Mouse (Mus musculus): ENCODE data around the gene Dph5. TPM values are rescaled to one million over a fixed set of nuclear protein-coding genes. Genes with fewer than 3 reads are reported as not detected.

Dph5 gene
- 56.2 to 58.6 TPM (median 56.9 TPM) in 4 replicates for total RNA-seq (2023)

DNA sequence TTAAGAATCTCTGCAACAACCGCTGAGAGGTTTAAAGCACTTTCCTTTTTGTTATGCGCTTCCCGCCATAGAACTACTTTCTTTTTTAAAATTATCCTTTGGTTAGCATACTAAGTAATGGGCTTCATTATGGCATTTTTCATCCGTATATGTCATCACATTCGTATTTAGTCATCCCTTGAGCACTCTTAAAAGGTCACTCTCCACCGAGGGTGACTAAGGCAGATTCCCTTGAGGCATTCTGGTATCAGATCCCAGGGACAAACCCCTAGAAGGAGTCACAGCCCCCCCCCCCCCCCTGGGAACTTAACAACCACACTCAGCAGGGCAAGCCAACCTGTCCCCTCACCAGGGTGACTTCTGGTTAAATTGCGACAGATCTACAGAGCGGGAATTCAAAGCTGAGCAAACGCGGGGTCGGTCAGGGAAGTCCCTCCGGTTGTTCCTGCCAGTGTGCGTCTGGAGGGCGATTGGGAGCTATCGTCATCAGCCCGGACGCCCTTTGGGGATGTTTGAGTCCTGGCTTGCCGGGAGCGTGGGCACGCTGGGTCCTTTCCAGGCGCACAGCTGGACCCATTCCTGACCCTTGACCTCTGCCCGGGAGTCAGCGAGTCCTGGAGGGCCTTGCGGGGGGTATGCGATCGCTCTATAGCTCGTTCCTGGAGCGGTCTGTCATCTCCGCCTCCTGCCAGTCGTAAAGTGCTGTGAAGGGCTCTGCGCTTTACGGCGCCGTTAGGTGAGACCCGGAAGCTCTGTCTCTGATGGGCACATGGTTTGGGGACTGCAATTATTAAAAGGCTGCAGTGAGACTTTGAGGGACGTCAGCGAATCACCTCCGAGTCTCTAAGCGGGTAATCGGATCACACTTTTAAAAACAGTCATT, at the start of gene Dph5:
Gene Dph5 (plus strand): TSS at position 411 of the 883 bp plus-strand sequence.

Other genes with a start within 250 kb of the Dph5 start
- 319 to 331 TPM (median 325 TPM) in 4 replicates for gene S1pr1, start 172.8 kb upstream of the Dph5 start, total RNA-seq (2023)
- gene Slc30a7, start 119.6 kb downstream of the Dph5 start, total RNA-seq (2023), result 22.3 to 30.2 TPM (median 27.0 TPM) in 4 replicates
- 2.5 to 13.5 TPM (median 3.2 TPM) in 4 replicates for gene Extl2, start 119.6 kb downstream of the Dph5 start, total RNA-seq (2023)
- gene Vcam1, start 241.9 kb downstream of the Dph5 start, total RNA-seq (2023), result 5.3 to 12.8 TPM (median 7.8 TPM) in 4 replicates